Mouse (Mus musculus) heart, postnatal 0 days (tissue): ENCODE data around the gene Hoxd4. TPM values are rescaled to one million over a fixed set of nuclear protein-coding genes. Genes with fewer than 3 reads are reported as not detected.

Source experiments
- ATAC-seq: fragments of 200-750 bp; cut with Nextera tagmentation; 2 replicates; pipeline ENCODE4 v1.8.0; 2017; ENCODE audit warnings: low read depth, moderate number of reproducible peaks, moderate library complexity; ENCODE audit not compliant: insufficient read depth
- DNase-seq: peaks from one replicate; pipeline ENCODE4 v3.0.0-alpha.2; 2016; ENCODE audit warnings: low spot score
- H3K27ac ChIP-seq: fragments of 300-500 bp; sonication (generic); 2 replicates; pipeline ENCODE4 v1.5.1; 2014; ENCODE audit warnings: low read depth, mild to moderate bottlenecking
- H3K27me3 ChIP-seq: fragments of 300-500 bp; sonication (generic); 2 replicates; pipeline ENCODE4 v1.6.1; 2014; ENCODE audit warnings: low read length, mixed read lengths; ENCODE audit not compliant: control insufficient read depth, insufficient read depth
- H3K36me3 ChIP-seq: fragments of 300-500 bp; sonication (generic); replicated peaks from 2 replicates; pipeline ENCODE4 v1.6.1; 2014; ENCODE audit warnings: low read length, mixed read lengths; ENCODE audit not compliant: control insufficient read depth, insufficient read depth
- H3K4me1 ChIP-seq: fragments of 300-500 bp; sonication (generic); 2 replicates; pipeline ENCODE4 v1.6.1; 2014; ENCODE audit warnings: antibody characterized with exemption; ENCODE audit not compliant: control insufficient read depth, insufficient read depth
- H3K4me2 ChIP-seq: fragments of 300-500 bp; sonication (generic); 2 replicates; pipeline ENCODE4 v1.6.1; 2014; ENCODE audit warnings: low read depth, mild to moderate bottlenecking, low read length, moderate library complexity
- H3K4me3 ChIP-seq: fragments of 300-500 bp; sonication (generic); 2 replicates; pipeline ENCODE4 v1.5.1; 2014; ENCODE audit warnings: low read depth, low read length
- H3K9ac ChIP-seq: fragments of 300-500 bp; sonication (generic); replicated peaks from 2 replicates; pipeline ENCODE4 v1.6.1; 2014; ENCODE audit warnings: low read depth, low read length, mixed read lengths
- H3K9me3 ChIP-seq: fragments of 300-500 bp; sonication (generic); replicated peaks from 2 replicates; pipeline ENCODE4 v1.6.1; 2016; ENCODE audit warnings: low read length; ENCODE audit not compliant: control insufficient read depth
- CTCF ChIP-seq: IDR thresholded peaks from 2 replicates; pipeline ENCODE4 v1.5.1; 2016; ENCODE audit warnings: antibody characterized with exemption, control low read depth, low read depth
- EP300 ChIP-seq: IDR thresholded peaks from 2 replicates; pipeline ENCODE4 v1.6.1; 2016; ENCODE audit warnings: antibody characterized with exemption, low read depth
- WGBS: fragments of 180-500 bp; shearing (Covaris S2); extraction: QIAGEN DNeasy Blood & Tissue Kit; methylation state at CpG from one replicate; pipeline ENCODE4 v1.1.7; 2014; 5-methylcytosine and 5-hydroxymethylcytosine counted together
- polyA plus RNA-seq: library from polyadenylated mRNA; unstranded; fragments of >200 nt; fragmentation: Nextera tagmentation; extraction: Ambion mirVana; gene quantifications from 2 replicates; pipeline ENCODE4 v1.2.1, GENCODE M21; 2015
- total RNA-seq: library from RNA; depleted of rRNA; stranded (reverse); fragments of >200 nt; gene quantifications from 2 replicates; pipeline ENCODE4 v1.2.3, GENCODE M21; 2014; ENCODE audit warnings: low replicate concordance

The Hoxd4 gene
- total and polyA plus RNA-seq, 2 experiments from 2014 or later = 0.05 TPM; not detected in 1

DNA sequence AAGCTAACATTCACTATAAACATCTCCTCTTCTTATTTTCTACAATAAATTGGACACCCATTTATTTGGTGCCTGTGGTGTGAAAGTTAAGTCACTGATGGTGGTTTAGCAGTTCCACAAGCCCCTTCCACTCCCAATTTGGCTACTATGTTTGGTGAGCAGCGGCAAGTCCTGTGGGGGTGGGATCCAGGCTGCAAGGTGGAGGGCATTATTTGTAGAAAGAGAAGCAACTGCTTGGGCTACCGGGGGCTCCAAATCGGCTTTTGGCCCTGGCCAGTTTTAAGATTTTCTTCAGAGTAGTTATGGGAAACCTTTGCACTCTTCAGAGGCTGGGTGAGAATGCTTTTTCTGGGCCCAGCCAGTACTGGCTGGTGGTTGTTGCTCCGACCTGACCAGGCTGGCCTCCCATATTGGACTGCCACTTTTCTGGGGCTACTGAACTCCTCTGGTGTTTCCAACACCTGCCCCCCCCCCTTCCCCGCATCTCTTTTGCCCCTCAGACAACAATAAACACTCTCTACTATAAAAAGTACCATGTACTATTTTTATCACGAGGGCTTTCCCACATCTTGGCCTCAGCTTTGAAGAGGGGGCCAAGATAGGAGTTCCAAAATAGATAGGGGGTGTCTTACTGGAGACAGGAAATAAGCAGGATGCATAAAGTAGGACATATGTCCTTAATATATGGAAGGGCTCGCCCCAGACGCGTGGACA lies 20.2 kb downstream of the Hoxd4 start:
- H3K4me3 ChIP-seq = no peak overlapping the region
- TF ChIP-seq EP300 (no peak), CTCF (no peak)
- no peak overlapping the region for H3K4me2 ChIP-seq
- no peak overlapping the region for H3K9ac ChIP-seq
- no peak overlapping the region for H3K27ac ChIP-seq
- ATAC-seq (no peak), DNase-seq (no peak)
- H3K27me3 ChIP-seq = peaks cover 98% of the 10 kb centered on the region
- no peaks in the 10 kb centered on the region for H3K9me3 ChIP-seq
- WGBS = 13% methylated on average over 9 of the region's 9 CpGs
- no peaks in the 10 kb centered on the region for H3K36me3 ChIP-seq
- H3K4me1 ChIP-seq = no peaks in the 10 kb centered on the region

DNA sequence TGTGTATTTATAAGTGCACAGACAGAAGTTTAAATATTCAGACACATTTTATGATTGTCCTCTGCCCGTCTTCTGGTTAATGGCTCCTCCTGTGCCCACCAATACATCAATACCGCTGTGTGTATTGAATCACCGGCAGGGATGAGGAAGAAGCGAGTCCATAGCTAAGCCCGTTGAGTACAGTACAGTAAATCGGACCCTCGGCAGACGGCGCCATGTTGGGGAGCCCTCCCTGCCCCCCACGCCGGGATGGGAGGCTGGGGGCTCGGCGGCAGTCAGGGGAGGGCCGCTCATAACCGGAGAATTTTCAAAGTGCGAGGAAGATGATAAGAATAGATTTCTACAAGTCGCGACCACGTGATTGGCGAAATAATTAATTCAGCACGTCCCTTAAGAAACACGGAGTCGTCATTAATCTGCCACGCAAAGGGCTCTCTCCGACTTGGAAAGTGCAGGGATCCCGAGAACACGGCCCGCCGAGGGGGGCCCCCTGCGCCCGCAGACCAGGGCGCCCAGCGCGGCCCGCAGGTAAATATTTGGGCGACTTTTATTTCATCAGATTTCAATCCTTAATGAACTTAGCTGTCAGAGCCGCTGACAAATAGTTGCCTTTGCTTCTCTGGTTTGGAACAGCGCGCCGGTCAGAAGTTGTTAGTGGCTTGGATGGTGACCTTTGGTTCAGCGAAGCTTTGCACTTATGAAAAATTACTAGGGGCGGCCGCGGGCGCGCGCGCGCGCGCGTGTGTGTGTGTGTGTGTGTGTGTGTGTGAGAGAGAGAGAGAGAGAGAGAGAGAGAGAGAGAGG lies 21.0 kb downstream of the Hoxd4 start:
- peaks cover 98% of the 10 kb centered on the region for H3K27me3 ChIP-seq
- WGBS = 3% methylated on average over 52 of the region's 52 CpGs
- H3K27ac ChIP-seq = no peak overlapping the region
- ATAC-seq = no peak
- peak overlapping the region; percentile 25 for H3K4me3 ChIP-seq
- H3K36me3 ChIP-seq = no peaks in the 10 kb centered on the region
- no peaks in the 10 kb centered on the region for H3K9me3 ChIP-seq
- no peak overlapping the region for H3K9ac ChIP-seq
- no peaks in the 10 kb centered on the region for H3K4me1 ChIP-seq
- no peak for DNase-seq
- H3K4me2 ChIP-seq = peak overlapping the region; percentile 23; the same call in 1 of the 2 replicates
- TF ChIP-seq EP300 (no peak), CTCF (no peak)

DNA sequence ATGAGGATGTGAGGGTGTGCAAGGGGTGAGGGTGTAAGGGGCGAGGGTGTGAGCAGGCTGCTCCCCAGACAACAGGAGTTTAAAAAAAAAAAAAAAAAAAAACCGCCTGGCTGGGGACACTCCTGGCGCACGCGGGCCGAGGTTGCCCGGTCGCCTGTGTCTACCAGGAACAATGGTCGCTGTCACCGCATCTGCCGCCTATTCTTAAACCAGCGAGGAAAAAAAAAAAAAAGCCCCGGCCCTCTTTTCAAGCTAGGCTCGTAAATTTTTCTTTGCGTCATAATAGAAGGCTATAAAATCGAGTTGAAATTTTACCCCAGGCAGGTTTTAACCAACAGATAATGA lies 21.6 kb downstream of the Hoxd4 start:
- Histone ChIP-seq H3K4me1 (no peaks in the 10 kb centered on the region), H3K27me3 (peaks cover 98% of the 10 kb centered on the region), H3K9ac (no peak overlapping the region), H3K27ac (no peak overlapping the region), H3K4me3 (no peak overlapping the region; the same call in 1 of the 2 replicates), H3K9me3 (no peaks in the 10 kb centered on the region), H3K4me2 (peak overlapping the region; percentile 23; the same call in 1 of the 2 replicates), H3K36me3 (no peaks in the 10 kb centered on the region)
- WGBS = 3% methylated on average over 16 of the region's 16 CpGs
- TF ChIP-seq CTCF (no peak), EP300 (no peak)
- DNase-seq (no peak), ATAC-seq (no peak)

DNA sequence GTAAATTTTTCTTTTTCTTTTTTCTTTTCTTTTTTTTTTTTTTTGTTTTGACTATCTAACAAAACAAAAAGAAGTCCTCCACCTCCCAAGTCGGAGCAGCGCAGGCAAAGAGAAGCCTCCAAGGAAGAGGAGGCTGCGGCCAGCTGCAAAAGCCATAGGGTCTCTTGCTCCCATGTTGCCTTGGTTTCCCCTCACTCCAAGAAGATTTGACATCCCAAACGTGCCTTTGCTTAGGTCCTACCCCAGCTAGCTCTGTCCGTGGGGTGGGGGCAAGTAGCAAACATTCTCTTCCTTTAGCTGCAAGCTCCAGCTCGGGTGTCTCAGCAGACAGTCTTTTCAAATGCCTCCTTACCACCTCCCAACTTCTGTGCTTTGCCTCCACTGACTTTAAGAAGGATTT lies 22.0 kb downstream of the Hoxd4 start:
- TF ChIP-seq EP300 = no peak
- TF ChIP-seq CTCF = no peak
- DNase-seq (no peak), ATAC-seq (no peak)
- Histone ChIP-seq H3K9me3 (no peaks in the 10 kb centered on the region), H3K27ac (no peak overlapping the region), H3K27me3 (peaks cover 98% of the 10 kb centered on the region), H3K4me3 (no peak overlapping the region), H3K36me3 (no peaks in the 10 kb centered on the region), H3K4me1 (no peaks in the 10 kb centered on the region), H3K4me2 (no peak overlapping the region), H3K9ac (no peak overlapping the region)
- 4% methylated on average over 6 of the region's 6 CpGs for WGBS

DNA sequence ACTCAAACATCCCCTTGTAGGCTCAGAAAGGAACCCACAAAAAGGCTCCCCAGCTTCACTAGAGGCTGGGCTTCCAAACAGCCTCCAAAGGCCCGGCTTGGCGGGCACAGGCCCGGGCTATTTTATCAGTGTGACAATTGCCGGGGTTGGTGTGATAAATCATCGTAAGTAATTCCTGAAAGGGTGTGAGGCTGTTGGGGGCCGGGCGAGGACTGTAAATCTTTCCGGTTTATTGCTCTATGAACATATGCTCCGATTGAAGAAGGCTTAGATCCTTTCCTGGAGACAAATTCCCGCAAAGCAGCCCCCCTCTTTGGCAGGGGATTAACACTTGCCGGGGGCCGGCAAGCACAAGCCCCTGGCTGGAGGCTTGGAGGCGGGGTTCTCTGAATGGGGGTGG lies 22.7 kb downstream of the Hoxd4 start:
- Histone ChIP-seq H3K4me2 (no peak overlapping the region), H3K9me3 (no peaks in the 10 kb centered on the region), H3K4me1 (no peaks in the 10 kb centered on the region), H3K9ac (no peak overlapping the region), H3K27me3 (peaks cover 98% of the 10 kb centered on the region), H3K27ac (no peak overlapping the region), H3K4me3 (no peak overlapping the region), H3K36me3 (no peaks in the 10 kb centered on the region)
- TF ChIP-seq CTCF (no peak), EP300 (no peak)
- 7% methylated on average over 13 of the region's 13 CpGs for WGBS
- DNase-seq (no peak), ATAC-seq (no peak)
